Mouse (Mus musculus) embryonic facial prominence, embryonic 15.5 days (tissue): ENCODE results near the gene Xylt2. TPM values are rescaled to one million over a fixed set of nuclear protein-coding genes. Genes with fewer than 3 reads are reported as not detected.

Experiments
- ATAC-seq: fragments of 200-750 bp; cut with Nextera tagmentation; 2 replicates; pipeline ENCODE4 v1.8.0; 2017; ENCODE audit warnings: low read depth, moderate TSS enrichment; ENCODE audit not compliant: insufficient number of reproducible peaks, low FRiP score, low TSS enrichment
- H3K27ac ChIP-seq: fragments of 300-500 bp; sonication (generic); replicated peaks from 2 replicates; pipeline ENCODE4 v1.5.1; 2015; ENCODE audit warnings: mild to moderate bottlenecking, inconsistent platforms
- H3K27me3 ChIP-seq: fragments of 300-500 bp; sonication (generic); 2 replicates; pipeline ENCODE4 v1.6.1; 2015; ENCODE audit warnings: inconsistent platforms
- H3K36me3 ChIP-seq: fragments of 300-500 bp; sonication (generic); 2 replicates; pipeline ENCODE4 v1.6.1; 2015; ENCODE audit warnings: mild to moderate bottlenecking, inconsistent platforms
- H3K4me1 ChIP-seq: fragments of 300-500 bp; sonication (generic); 2 replicates; pipeline ENCODE4 v1.6.1; 2015; ENCODE audit warnings: inconsistent platforms
- H3K4me2 ChIP-seq: fragments of 300-500 bp; sonication (generic); replicated peaks from 2 replicates; pipeline ENCODE4 v1.6.1; 2015; ENCODE audit warnings: mild to moderate bottlenecking, inconsistent platforms
- H3K4me3 ChIP-seq: fragments of 300-500 bp; sonication (generic); replicated peaks from 2 replicates; pipeline ENCODE4 v1.5.1; 2015; ENCODE audit warnings: mild to moderate bottlenecking, inconsistent platforms
- H3K9ac ChIP-seq: fragments of 300-500 bp; sonication (generic); 2 replicates; pipeline ENCODE4 v1.6.1; 2015; ENCODE audit warnings: inconsistent platforms
- H3K9me3 ChIP-seq: fragments of 300-500 bp; sonication (generic); replicated peaks from 2 replicates; pipeline ENCODE4 v1.6.1; 2016; ENCODE audit warnings: inconsistent platforms
- WGBS: fragments of 180-500 bp; shearing (Covaris S2); methylation state at CpG from one replicate; pipeline ENCODE4 v1.1.7; 2015; 5-methylcytosine and 5-hydroxymethylcytosine counted together
- polyA plus RNA-seq: library from polyadenylated mRNA; unstranded; fragments of >200 nt; fragmentation: Nextera tagmentation; extraction: Ambion mirVana; gene quantifications from 2 replicates; pipeline ENCODE4 v1.2.1, GENCODE M21; 2015

Gene Xylt2
- polyA plus RNA-seq, 1 experiment from 2014 or later = 26.3 TPM

- no peak for ATAC-seq
- H3K9me3 ChIP-seq = no peaks in the 10 kb centered on the region
- H3K27me3 ChIP-seq = no peaks in the 10 kb centered on the region
- H3K4me1 ChIP-seq = peaks cover 12% of the 10 kb centered on the region
- H3K4me3 ChIP-seq = no peak overlapping the region
- WGBS = 87% methylated on average over 8 of the region's 8 CpGs
- no peak overlapping the region for H3K27ac ChIP-seq
- no peak overlapping the region for H3K4me2 ChIP-seq
- H3K9ac ChIP-seq = no peak overlapping the region
- H3K36me3 ChIP-seq = peaks cover 60% of the 10 kb centered on the region
These were observed 44.3 kb downstream of the Xylt2 start for GRCm38 (mm10) chr11:94632988-94633387.

- H3K4me2 ChIP-seq = no peak overlapping the region
- 87% methylated on average over 5 of the region's 5 CpGs for WGBS
- ATAC-seq = no peak
- H3K27me3 ChIP-seq = no peaks in the 10 kb centered on the region
- H3K4me1 ChIP-seq = peaks cover 12% of the 10 kb centered on the region
- H3K9ac ChIP-seq = no peak overlapping the region
- no peaks in the 10 kb centered on the region for H3K9me3 ChIP-seq
- H3K4me3 ChIP-seq = no peak overlapping the region
- peaks cover 50% of the 10 kb centered on the region for H3K36me3 ChIP-seq
- H3K27ac ChIP-seq = no peak overlapping the region
These were observed 45.3 kb downstream of the Xylt2 start for GRCm38 (mm10) chr11:94631969-94632368.

DNA sequence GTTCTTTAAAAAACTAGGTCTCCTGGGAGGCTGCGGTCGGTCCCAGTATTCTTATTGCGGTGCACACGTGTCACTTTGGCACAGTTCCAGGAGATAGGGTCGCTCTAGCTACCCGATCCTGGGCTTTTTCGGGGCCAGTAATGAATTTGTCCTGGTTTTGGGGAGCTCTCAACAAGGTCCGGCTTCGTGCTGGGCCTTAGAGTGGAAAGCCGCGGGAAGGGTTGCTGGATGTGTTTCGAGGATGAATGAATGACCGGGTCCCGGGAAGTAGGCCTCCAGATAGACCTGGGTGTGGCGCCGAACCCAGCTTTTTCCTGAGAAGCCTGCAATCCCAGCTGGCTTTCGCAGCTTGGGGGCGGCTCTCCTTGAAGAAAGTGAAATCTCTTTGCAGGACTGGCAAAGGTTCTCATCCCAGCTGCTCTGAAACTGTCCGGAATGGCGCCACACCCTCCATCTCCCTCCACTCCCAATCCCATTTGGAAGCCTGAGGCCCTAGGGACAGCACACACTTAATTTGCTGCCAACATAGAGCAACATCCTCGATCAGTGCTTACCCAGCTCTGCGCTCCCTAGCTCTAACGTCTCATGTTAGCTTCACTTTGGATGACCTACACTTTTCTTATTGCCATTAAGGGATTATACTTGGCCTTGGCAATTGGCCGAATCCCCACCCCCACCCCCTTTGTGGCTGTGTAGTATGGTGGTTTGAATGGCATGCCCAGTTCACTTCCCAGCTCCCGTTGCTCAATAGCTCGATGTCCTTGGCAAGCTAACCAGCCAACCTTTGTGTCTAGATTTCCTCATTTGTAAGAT is 46.9 kb downstream of the Xylt2 start:
- Histone ChIP-seq H3K36me3 (peaks cover 34% of the 10 kb centered on the region), H3K9ac (peak overlapping the region; percentile 88), H3K4me3 (peak overlapping the region; percentile 76), H3K4me1 (peaks cover 12% of the 10 kb centered on the region), H3K27me3 (no peaks in the 10 kb centered on the region), H3K27ac (peak overlapping the region; percentile 18), H3K4me2 (peak overlapping the region; percentile 63), H3K9me3 (no peaks in the 10 kb centered on the region)
- no peak for ATAC-seq
- 8% methylated on average over 26 of the region's 26 CpGs for WGBS

GRCm38 (mm10) chr11:94629884-94630198 is 47.5 kb downstream of the Xylt2 start:
- peak overlapping the region; percentile 63 for H3K4me2 ChIP-seq
- peak overlapping the region; percentile 18 for H3K27ac ChIP-seq
- H3K9ac ChIP-seq = peak overlapping the region; percentile 88
- peaks cover 29% of the 10 kb centered on the region for H3K36me3 ChIP-seq
- ATAC-seq = 0 out of 2 replicates have a peak, but pooled peaks have one; percentile 8
- no peaks in the 10 kb centered on the region for H3K27me3 ChIP-seq
- no peaks in the 10 kb centered on the region for H3K9me3 ChIP-seq
- 1% methylated on average over 10 of the region's 28 CpGs for WGBS
- peak overlapping the region; percentile 76 for H3K4me3 ChIP-seq
- H3K4me1 ChIP-seq = peaks cover 12% of the 10 kb centered on the region

DNA sequence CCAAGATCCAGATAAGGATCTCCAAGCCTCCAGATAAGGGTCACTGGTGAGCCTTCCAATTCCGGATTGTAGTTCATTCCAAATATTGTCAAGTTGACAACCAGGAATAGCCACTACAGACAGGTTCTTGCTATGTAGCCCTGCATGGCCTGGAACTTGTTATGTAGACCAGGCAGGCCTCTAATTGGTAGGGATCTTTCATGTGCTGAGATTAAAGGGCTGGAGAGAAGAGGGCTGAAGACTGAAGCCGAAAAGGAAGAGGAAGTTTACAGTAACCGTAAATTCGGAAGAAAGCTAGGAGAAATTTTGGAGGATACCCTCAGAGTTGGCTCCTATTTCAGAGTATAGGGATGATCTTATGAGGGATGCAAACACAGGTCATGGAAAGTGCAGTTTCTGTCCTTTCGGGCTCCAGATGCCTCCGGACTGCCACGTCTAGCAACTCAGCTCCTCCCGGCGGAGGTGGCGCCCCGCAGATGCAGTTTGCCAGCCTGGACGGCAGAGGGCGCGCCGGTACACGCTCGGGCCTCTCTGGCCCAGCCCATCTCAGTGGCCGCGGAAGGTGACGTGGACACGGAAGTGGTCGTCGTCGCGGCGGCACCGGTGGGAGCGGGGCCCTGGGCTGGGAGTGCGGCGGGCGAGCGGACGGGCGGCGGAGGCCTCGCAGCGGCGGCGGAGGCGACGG is 48.0 kb downstream of the Xylt2 start, which contains the start of gene Lrrc59:
Lrrc59 (plus strand) TSS at position 569 of the 685 bp plus-strand sequence.
- ATAC-seq = peak; percentile 92
- WGBS = 6% methylated on average over 31 of the region's 41 CpGs
- peak within 1 kb of the TSS; percentile 88 for H3K9ac ChIP-seq

DNA sequence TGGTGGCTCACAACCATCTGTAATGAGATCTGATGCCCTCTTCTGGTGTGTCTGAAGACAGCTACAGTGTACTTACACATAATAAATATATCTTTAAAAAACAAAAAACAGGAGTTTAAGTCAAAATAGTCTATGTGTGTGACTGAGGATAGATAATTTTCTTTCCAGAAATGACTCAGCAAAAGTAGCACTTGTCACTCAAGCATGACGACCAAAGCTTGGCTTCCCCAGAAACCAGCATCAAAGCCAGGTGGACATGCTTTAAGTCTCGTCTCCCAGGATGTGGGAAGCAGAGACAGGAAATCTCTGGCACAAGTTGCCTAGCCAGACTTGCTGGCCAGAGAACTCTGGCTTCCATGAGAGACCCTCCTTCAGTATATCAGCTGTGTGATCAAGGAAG is 55.2 kb downstream of the Xylt2 start:
- Histone ChIP-seq H3K4me3 (no peak overlapping the region), H3K9ac (no peak overlapping the region), H3K36me3 (no peaks in the 10 kb centered on the region), H3K4me2 (no peak overlapping the region), H3K9me3 (no peaks in the 10 kb centered on the region), H3K4me1 (no peaks in the 10 kb centered on the region), H3K27me3 (no peaks in the 10 kb centered on the region), H3K27ac (no peak overlapping the region)
- WGBS = 68% methylated on average over 2 of the region's 2 CpGs
- ATAC-seq = no peak

More for the DNA sequence above, 48.0 kb downstream of the Xylt2 start, which contains the start of gene Lrrc59:
- Histone ChIP-seq H3K4me3 (peak within 1 kb of the TSS; percentile 76), H3K9me3 (no peaks in the 10 kb centered on the region), H3K4me1 (peaks cover 12% of the 10 kb centered on the region), H3K27me3 (no peaks in the 10 kb centered on the region), H3K4me2 (peak within 1 kb of the TSS; percentile 63), H3K27ac (peak within 1 kb of the TSS; percentile 41), H3K36me3 (peaks cover 24% of the 10 kb centered on the region)

- Histone ChIP-seq H3K4me3 (no peak overlapping the region), H3K27ac (no peak overlapping the region), H3K27me3 (no peaks in the 10 kb centered on the region), H3K4me2 (no peak overlapping the region), H3K9me3 (no peaks in the 10 kb centered on the region), H3K4me1 (no peaks in the 10 kb centered on the region), H3K36me3 (no peaks in the 10 kb centered on the region), H3K9ac (no peak overlapping the region)
- no peak for ATAC-seq
These were observed 55.9 kb downstream of the Xylt2 start for GRCm38 (mm10) chr11:94621458-94621852.

GRCm38 (mm10) chr11:94620766-94621457 is 56.4 kb downstream of the Xylt2 start:
- H3K27me3 ChIP-seq = no peaks in the 10 kb centered on the region
- H3K4me2 ChIP-seq = no peak overlapping the region
- H3K4me3 ChIP-seq = no peak overlapping the region
- no peak overlapping the region for H3K9ac ChIP-seq
- WGBS = 57% methylated on average over 6 of the region's 6 CpGs
- no peaks in the 10 kb centered on the region for H3K4me1 ChIP-seq
- no peak for ATAC-seq
- H3K9me3 ChIP-seq = no peaks in the 10 kb centered on the region
- H3K27ac ChIP-seq = no peak overlapping the region
- H3K36me3 ChIP-seq = no peaks in the 10 kb centered on the region

- WGBS = 85% methylated on average over 2 of the region's 2 CpGs
- H3K9ac ChIP-seq = no peak overlapping the region
- no peak overlapping the region for H3K4me3 ChIP-seq
- 0 out of 2 replicates have a peak, but pooled peaks cover 3% of the 10 kb centered on the region for H3K4me1 ChIP-seq
- H3K27ac ChIP-seq = no peak overlapping the region
- no peaks in the 10 kb centered on the region for H3K9me3 ChIP-seq
- no peak overlapping the region for H3K4me2 ChIP-seq
- no peaks in the 10 kb centered on the region for H3K27me3 ChIP-seq
- H3K36me3 ChIP-seq = no peaks in the 10 kb centered on the region
- no peak for ATAC-seq
These were observed 59.7 kb downstream of the Xylt2 start for GRCm38 (mm10) chr11:94617646-94618045.

DNA sequence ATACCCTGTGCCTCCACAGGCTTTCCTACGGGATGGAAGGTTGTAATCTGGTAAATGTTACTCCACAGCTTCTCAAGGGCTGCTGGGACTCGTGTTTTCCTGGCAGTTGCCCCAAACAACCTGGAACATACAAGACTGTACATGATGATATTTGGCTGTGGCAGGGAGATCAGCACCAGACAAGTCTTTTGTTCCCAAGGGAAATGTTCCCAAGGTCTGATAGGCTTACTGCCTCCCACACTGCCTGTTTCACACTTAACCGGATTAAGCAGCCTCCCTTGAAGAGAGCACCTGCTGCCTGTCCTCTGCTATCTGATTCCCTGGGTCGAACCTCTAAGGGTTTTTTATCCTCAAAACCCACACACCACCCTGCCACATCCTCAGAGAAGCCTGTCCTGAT is 61.8 kb downstream of the Xylt2 start:
- no peak overlapping the region for H3K27ac ChIP-seq
- no peak overlapping the region for H3K4me2 ChIP-seq
- no peaks in the 10 kb centered on the region for H3K36me3 ChIP-seq
- no peaks in the 10 kb centered on the region for H3K27me3 ChIP-seq
- 0 out of 2 replicates have a peak, but pooled peaks cover 3% of the 10 kb centered on the region for H3K4me1 ChIP-seq
- ATAC-seq = peak; percentile 43; the same call in 1 of the 2 replicates
- no peak overlapping the region for H3K4me3 ChIP-seq
- no peak overlapping the region for H3K9ac ChIP-seq
- H3K9me3 ChIP-seq = no peaks in the 10 kb centered on the region
- WGBS = 16% methylated on average over 4 of the region's 4 CpGs

GRCm38 (mm10) chr11:94614603-94615002 is 62.7 kb downstream of the Xylt2 start:
- Histone ChIP-seq H3K9ac (no peak overlapping the region), H3K4me2 (no peak overlapping the region), H3K9me3 (no peaks in the 10 kb centered on the region), H3K4me1 (0 out of 2 replicates have a peak, but pooled peaks cover 3% of the 10 kb centered on the region), H3K36me3 (no peaks in the 10 kb centered on the region), H3K27me3 (no peaks in the 10 kb centered on the region), H3K4me3 (no peak overlapping the region), H3K27ac (no peak overlapping the region)
- ATAC-seq = no peak
- 74% methylated on average over 4 of the region's 4 CpGs for WGBS
